Mouse (Mus musculus) intestine, postnatal 0 days (tissue): ENCODE data around the gene Tas2r121. TPM values are rescaled to one million over a fixed set of nuclear protein-coding genes. Genes with fewer than 3 reads are reported as not detected.
"Not testable (repeated sequence)": the region's sequence is repeated elsewhere in the genome, so short reads cannot be mapped to it uniquely, and the experiment has no call there.

Source experiments
- ATAC-seq: fragments of 200-750 bp; cut with Nextera tagmentation; 2 replicates; pipeline ENCODE4 v1.8.0; 2017; ENCODE audit warnings: mild to moderate bottlenecking, moderate TSS enrichment, moderate library complexity
- H3K27ac ChIP-seq: fragments of 300-500 bp; sonication (generic); 2 replicates; pipeline ENCODE4 v1.5.1; 2014; ENCODE audit warnings: mild to moderate bottlenecking, low read depth, low read length, moderate library complexity
- H3K27me3 ChIP-seq: fragments of 300-500 bp; sonication (generic); replicated peaks from 2 replicates; pipeline ENCODE4 v1.6.1; 2014; ENCODE audit warnings: low read length, mixed read lengths; ENCODE audit not compliant: control insufficient read depth, insufficient read depth
- H3K36me3 ChIP-seq: fragments of 300-500 bp; sonication (generic); 2 replicates; pipeline ENCODE4 v1.6.1; 2014; ENCODE audit warnings: mild to moderate bottlenecking, moderate library complexity; ENCODE audit not compliant: control insufficient read depth, insufficient read depth
- H3K4me1 ChIP-seq: fragments of 300-500 bp; sonication (generic); replicated peaks from 2 replicates; pipeline ENCODE4 v1.6.1; 2014; ENCODE audit warnings: antibody characterized with exemption, low read length, mixed read lengths; ENCODE audit not compliant: control insufficient read depth, insufficient read depth
- H3K4me2 ChIP-seq: fragments of 300-500 bp; sonication (generic); replicated peaks from 2 replicates; pipeline ENCODE4 v1.6.1; 2014; ENCODE audit warnings: low read depth, mild to moderate bottlenecking, moderate library complexity
- H3K4me3 ChIP-seq: fragments of 300-500 bp; sonication (generic); 2 replicates; pipeline ENCODE4 v1.5.1; 2014; ENCODE audit warnings: low read depth, low read length
- H3K9ac ChIP-seq: fragments of 300-500 bp; sonication (generic); 2 replicates; pipeline ENCODE4 v1.6.1; 2014; ENCODE audit warnings: mild to moderate bottlenecking, low read depth, low read length
- H3K9me3 ChIP-seq: fragments of 300-500 bp; sonication (generic); 2 replicates; pipeline ENCODE4 v1.6.1; 2016; ENCODE audit warnings: mixed run types; ENCODE audit not compliant: control insufficient read depth
- CTCF ChIP-seq: sonication (generic); IDR thresholded peaks from 2 replicates; pipeline ENCODE4 v1.5.1; 2016; ENCODE audit warnings: low read depth, mild to moderate bottlenecking, control low read depth, antibody characterized with exemption, moderate library complexity
- WGBS: fragments of 180-500 bp; shearing (Covaris S2); extraction: QIAGEN DNeasy Blood & Tissue Kit; methylation state at CpG from one replicate; pipeline ENCODE4 v1.1.7; 2014; 5-methylcytosine and 5-hydroxymethylcytosine counted together
- polyA plus RNA-seq: library from polyadenylated mRNA; unstranded; fragments of >200 nt; fragmentation: Nextera tagmentation; extraction: Ambion mirVana; gene quantifications from 2 replicates; pipeline ENCODE4 v1.2.1, GENCODE M21; 2015

Tas2r121 gene
- not detected in 2 replicates for polyA plus RNA-seq

GRCm38 (mm10) chr6:132700907-132701306 is at the start of gene Tas2r121:
TSS of gene Tas2r121 (minus strand) at chr6:132701007.
- H3K4me1 ChIP-seq: no peaks in the 10 kb centered on the region
- H3K9me3 ChIP-seq: no peaks in the 10 kb centered on the region
- 81% methylated on average over 1 of the region's 1 CpGs for WGBS
- no peak for TF ChIP-seq CTCF
- no peak for ATAC-seq
- H3K9ac ChIP-seq: no peak within 1 kb of the TSS
- no peaks in the 10 kb centered on the region for H3K27me3 ChIP-seq
- no peaks in the 10 kb centered on the region for H3K36me3 ChIP-seq
- no peak within 1 kb of the TSS for H3K4me3 ChIP-seq
- H3K27ac ChIP-seq: no peak within 1 kb of the TSS
- no peak within 1 kb of the TSS for H3K4me2 ChIP-seq

DNA sequence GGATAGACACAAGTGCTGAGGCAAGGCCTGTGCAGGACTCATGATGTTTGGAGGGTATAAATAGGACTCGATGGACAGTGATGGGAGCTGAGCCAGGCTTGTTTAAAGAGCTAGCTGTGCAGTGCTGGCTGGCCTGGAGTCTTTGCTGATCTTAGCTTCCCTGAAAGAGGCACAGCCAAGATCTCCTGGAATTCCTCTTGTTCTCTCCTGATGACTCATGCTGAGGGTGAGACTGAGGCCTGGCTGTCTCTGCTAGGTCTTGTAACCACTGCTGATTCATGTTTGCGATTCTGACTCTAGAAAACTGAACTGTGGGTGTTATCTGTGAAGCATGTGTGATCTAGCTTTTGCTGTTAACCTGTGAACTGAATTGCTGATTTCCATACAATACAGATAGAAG is 49.4 kb upstream of the Tas2r121 start:
- WGBS: 77% methylated on average over 2 of the region's 2 CpGs
- Histone ChIP-seq H3K4me3 (no peak overlapping the region), H3K27me3 (no peaks in the 10 kb centered on the region), H3K36me3 (no peaks in the 10 kb centered on the region), H3K27ac (no peak overlapping the region), H3K4me2 (no peak overlapping the region), H3K9ac (no peak overlapping the region), H3K9me3 (no peaks in the 10 kb centered on the region), H3K4me1 (no peaks in the 10 kb centered on the region)
- TF ChIP-seq CTCF: no peak
- ATAC-seq: no peak

DNA sequence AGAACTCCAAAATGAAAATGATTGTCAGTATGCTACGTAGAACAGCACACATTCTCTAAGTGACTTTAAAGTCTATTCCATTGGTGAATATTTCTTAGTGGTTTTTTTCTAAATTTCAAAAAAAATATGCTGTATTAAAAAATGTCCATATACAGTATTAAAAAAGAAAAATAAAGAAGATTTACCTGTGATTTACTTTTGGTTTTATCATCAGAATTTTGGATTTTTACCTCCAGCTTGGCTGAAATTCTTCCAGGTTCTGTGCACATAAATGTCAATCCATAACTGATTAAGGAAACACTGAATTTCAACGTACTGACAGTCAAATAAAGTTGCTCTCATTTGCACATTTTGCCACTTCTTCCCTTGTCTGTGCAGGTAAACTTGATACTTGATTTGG is 37.1 kb upstream of the Tas2r121 start, which contains the start of gene Tas2r115:
TSS of gene Tas2r115 (minus strand) at position 101 of the 400 bp plus-strand sequence.
- Histone ChIP-seq H3K4me2 (no peak within 1 kb of the TSS), H3K9me3 (no peaks in the 10 kb centered on the region), H3K4me1 (no peaks in the 10 kb centered on the region), H3K36me3 (no peaks in the 10 kb centered on the region), H3K27me3 (no peaks in the 10 kb centered on the region), H3K9ac (no peak within 1 kb of the TSS), H3K27ac (no peak within 1 kb of the TSS), H3K4me3 (no peak within 1 kb of the TSS)
- ATAC-seq: no peak
- TF ChIP-seq CTCF: no peak
- 59% methylated on average over 2 of the region's 2 CpGs for WGBS

GRCm38 (mm10) chr6:132711828-132712227 is 11.0 kb upstream of the Tas2r121 start, which contains the start of gene Tas2r122:
TSS of gene Tas2r122 (minus strand) at chr6:132711928.
- H3K4me3 ChIP-seq: no peak within 1 kb of the TSS
- no peak for TF ChIP-seq CTCF
- ATAC-seq: no peak
- no peaks in the 10 kb centered on the region for H3K36me3 ChIP-seq
- no peak within 1 kb of the TSS for H3K4me2 ChIP-seq
- H3K27me3 ChIP-seq: no peaks in the 10 kb centered on the region
- no peaks in the 10 kb centered on the region for H3K4me1 ChIP-seq
- H3K27ac ChIP-seq: no peak within 1 kb of the TSS
- H3K9me3 ChIP-seq: no peaks in the 10 kb centered on the region
- 78% methylated on average over 3 of the region's 3 CpGs for WGBS
- H3K9ac ChIP-seq: no peak within 1 kb of the TSS

- H3K4me2 ChIP-seq, H3K9ac ChIP-seq, ATAC-seq, H3K4me3 ChIP-seq, H3K27me3 ChIP-seq, H3K36me3 ChIP-seq, H3K4me1 ChIP-seq, H3K27ac ChIP-seq, H3K9me3 ChIP-seq: not testable (repeated sequence)
- WGBS: 81% methylated on average over 7 of the region's 7 CpGs
These were observed 9.2 kb downstream of the Tas2r121 start for GRCm38 (mm10) chr6:132691596-132691995.

DNA sequence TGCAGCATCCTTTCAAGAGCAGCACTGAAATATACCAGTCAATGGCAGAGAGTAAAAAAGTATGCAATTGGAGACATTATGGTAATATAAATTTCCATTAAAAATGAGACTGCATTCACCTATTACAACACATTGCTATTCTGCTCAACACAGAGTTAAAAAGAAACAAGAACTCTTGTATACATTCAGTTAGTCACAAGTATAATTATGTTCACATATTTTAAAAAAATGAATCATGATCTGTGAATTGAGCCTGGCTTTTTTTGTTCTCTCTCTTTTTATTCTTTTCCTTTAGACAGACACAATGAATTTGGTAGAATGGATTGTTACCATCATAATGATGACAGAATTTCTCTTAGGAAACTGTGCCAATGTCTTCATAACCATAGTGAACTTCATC is 44.2 kb downstream of the Tas2r121 start, which contains the start of gene Tas2r120:
TSS of gene Tas2r120 (plus strand) at position 301 of the 400 bp plus-strand sequence.
- no peak within 1 kb of the TSS for H3K9ac ChIP-seq
- no peak for ATAC-seq
- H3K4me2 ChIP-seq: no peak within 1 kb of the TSS
- H3K9me3 ChIP-seq: no peaks in the 10 kb centered on the region
- no peaks in the 10 kb centered on the region for H3K27me3 ChIP-seq
- no peak within 1 kb of the TSS for H3K4me3 ChIP-seq
- H3K36me3 ChIP-seq: no peaks in the 10 kb centered on the region
- H3K27ac ChIP-seq: no peak within 1 kb of the TSS
- no peaks in the 10 kb centered on the region for H3K4me1 ChIP-seq
- no peak for TF ChIP-seq CTCF

DNA sequence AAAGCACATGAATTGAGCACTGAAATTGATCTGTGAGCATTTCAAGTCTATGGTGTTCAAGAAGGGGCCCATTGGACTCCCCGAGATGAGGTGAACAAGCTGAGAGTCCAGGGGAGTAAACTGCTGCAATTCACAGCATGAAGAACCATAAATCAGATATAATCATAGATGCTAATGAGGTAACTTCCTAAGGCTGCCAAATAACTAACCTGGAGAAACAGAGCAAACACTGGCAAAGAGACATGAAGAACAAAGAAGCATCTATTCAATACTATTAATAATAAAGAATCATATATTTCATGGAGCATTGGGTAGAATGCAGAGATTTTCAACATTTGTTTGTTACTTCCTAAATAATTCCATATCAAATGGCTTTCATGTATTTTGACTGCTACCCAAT is 49.4 kb downstream of the Tas2r121 start, which contains the start of gene A630073D07Rik:
TSS of gene A630073D07Rik (minus strand) at position 101 of the 400 bp plus-strand sequence.
- ATAC-seq: no peak
- 77% methylated on average over 1 of the region's 1 CpGs for WGBS

More for the DNA sequence above, 49.4 kb downstream of the Tas2r121 start, which contains the start of gene A630073D07Rik:
- Histone ChIP-seq H3K4me3 (no peak within 1 kb of the TSS), H3K9me3 (no peaks in the 10 kb centered on the region), H3K27ac (no peak within 1 kb of the TSS), H3K27me3 (no peaks in the 10 kb centered on the region), H3K4me2 (no peak within 1 kb of the TSS), H3K4me1 (no peaks in the 10 kb centered on the region), H3K36me3 (no peaks in the 10 kb centered on the region), H3K9ac (no peak within 1 kb of the TSS)
- TF ChIP-seq CTCF: no peak

Other genes with a start within 250 kb of the Tas2r121 start
- gene Prh1, start 131.2 kb downstream of the Tas2r121 start, polyA plus RNA-seq: not detected in 2 replicates
- not detected in 2 replicates for gene Prp2, start 105.1 kb downstream of the Tas2r121 start, polyA plus RNA-seq
- gene A630073D07Rik, start 49.5 kb downstream of the Tas2r121 start, polyA plus RNA-seq: not detected in 2 replicates
- gene Tas2r120, start 44.1 kb downstream of the Tas2r121 start, polyA plus RNA-seq: not detected in 2 replicates
- gene Tas2r122, start 10.9 kb upstream of the Tas2r121 start, polyA plus RNA-seq: not detected in 2 replicates
- not detected in 2 replicates for gene Tas2r115, start 37.0 kb upstream of the Tas2r121 start, polyA plus RNA-seq
- not detected in 2 replicates for gene Tas2r124, start 53.7 kb upstream of the Tas2r121 start, polyA plus RNA-seq
- gene Tas2r102, start 61.1 kb upstream of the Tas2r121 start, polyA plus RNA-seq: not detected in 2 replicates
- gene Tas2r136, start 77.2 kb upstream of the Tas2r121 start, polyA plus RNA-seq: not detected in 2 replicates
- gene Tas2r117, start 101.8 kb upstream of the Tas2r121 start, polyA plus RNA-seq: not detected in 2 replicates
- gene Tas2r123, start 146.1 kb upstream of the Tas2r121 start, polyA plus RNA-seq: not detected in 2 replicates
- not detected in 2 replicates for gene Tas2r116, start 154.4 kb upstream of the Tas2r121 start, polyA plus RNA-seq
- gene Tas2r110, start 167.0 kb upstream of the Tas2r121 start, polyA plus RNA-seq: not detected in 2 replicates
- not detected in 2 replicates for gene Tas2r113, start 192.0 kb upstream of the Tas2r121 start, polyA plus RNA-seq
- gene Tas2r125, start 208.6 kb upstream of the Tas2r121 start, polyA plus RNA-seq: not detected in 2 replicates